Mouse (Mus musculus) forebrain, embryonic 16.5 days (tissue): ENCODE measurements around the gene Gtf3a. TPM values are rescaled to one million over a fixed set of nuclear protein-coding genes. Genes with fewer than 3 reads are reported as not detected.

ENCODE experiments used
- ATAC-seq: fragments of 200-750 bp; cut with Nextera tagmentation; 2 replicates; pipeline ENCODE4 v1.8.0; 2017; ENCODE audit warnings: mild to moderate bottlenecking, moderate library complexity
- H3K27ac ChIP-seq: fragments of 300-500 bp; sonication (generic); 2 replicates; pipeline ENCODE4 v1.5.1; 2014; ENCODE audit warnings: low read length, control low read depth
- H3K27me3 ChIP-seq: fragments of 300-500 bp; sonication (generic); replicated peaks from 2 replicates; pipeline ENCODE4 v1.6.1; 2014; ENCODE audit warnings: low read length; ENCODE audit not compliant: control insufficient read depth, insufficient read depth
- H3K36me3 ChIP-seq: fragments of 300-500 bp; sonication (generic); 2 replicates; pipeline ENCODE4 v1.6.1; 2014; ENCODE audit not compliant: control insufficient read depth, insufficient read depth
- H3K4me1 ChIP-seq: fragments of 300-500 bp; sonication (generic); replicated peaks from 2 replicates; pipeline ENCODE4 v1.6.1; 2014; ENCODE audit warnings: low read length; ENCODE audit not compliant: control insufficient read depth, insufficient read depth
- H3K4me2 ChIP-seq: fragments of 300-500 bp; sonication (generic); 2 replicates; pipeline ENCODE4 v1.6.1; 2014; ENCODE audit warnings: mild to moderate bottlenecking, low read length, control low read depth
- H3K4me3 ChIP-seq: fragments of 300-500 bp; sonication (generic); replicated peaks from 2 replicates; pipeline ENCODE4 v1.5.1; 2014; ENCODE audit warnings: mild to moderate bottlenecking, low read length, control low read depth
- H3K9ac ChIP-seq: fragments of 300-500 bp; sonication (generic); replicated peaks from 2 replicates; pipeline ENCODE4 v1.6.1; 2014; ENCODE audit warnings: low read depth, low read length, control low read depth
- H3K9me3 ChIP-seq: fragments of 300-500 bp; sonication (generic); 2 replicates; pipeline ENCODE4 v1.6.1; 2016; ENCODE audit warnings: low read length; ENCODE audit not compliant: control insufficient read depth
- WGBS: fragments of 180-500 bp; shearing (Covaris S2); extraction: QIAGEN DNeasy Blood & Tissue Kit; methylation state at CpG from one replicate; pipeline ENCODE4 v1.1.7; 2014; 5-methylcytosine and 5-hydroxymethylcytosine counted together
- polyA plus RNA-seq: library from polyadenylated mRNA; unstranded; fragments of >200 nt; fragmentation: Nextera tagmentation; extraction: Ambion mirVana; gene quantifications from 2 replicates; pipeline ENCODE4 v1.2.1, GENCODE M21; 2015

The Gtf3a gene
- polyA plus RNA-seq, 1 experiment from 2014 or later: 118 TPM

DNA sequence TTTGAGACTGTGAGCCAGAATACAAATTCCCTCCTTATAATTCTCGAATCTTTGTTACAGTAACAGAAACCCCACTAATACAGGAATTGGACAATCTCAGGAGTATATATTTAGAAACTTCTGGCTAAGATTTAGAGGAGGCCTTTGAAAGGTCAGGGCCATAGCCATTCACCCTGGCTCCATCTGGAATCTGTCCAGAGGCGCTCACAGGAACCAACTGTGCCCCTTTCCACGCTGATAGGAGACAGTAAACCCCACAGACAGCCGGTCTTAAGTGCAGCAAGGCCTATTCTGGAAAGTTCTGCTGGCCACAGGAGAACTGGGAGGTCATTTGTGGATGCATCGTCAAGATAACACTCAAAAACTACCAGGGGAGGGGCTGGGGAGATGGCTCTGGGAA, 40.6 kb downstream of the Gtf3a start:
- H3K4me1 ChIP-seq: peaks cover 16% of the 10 kb centered on the region
- no peak overlapping the region for H3K27ac ChIP-seq
- H3K9ac ChIP-seq: no peak overlapping the region
- no peak overlapping the region for H3K4me2 ChIP-seq
- 85% methylated on average over 5 of the region's 5 CpGs for WGBS
- H3K4me3 ChIP-seq: no peak overlapping the region
- no peak for ATAC-seq
- no peaks in the 10 kb centered on the region for H3K9me3 ChIP-seq
- H3K27me3 ChIP-seq: peaks cover 7% of the 10 kb centered on the region; the same call in 1 of the 2 replicates
- no peaks in the 10 kb centered on the region for H3K36me3 ChIP-seq

DNA sequence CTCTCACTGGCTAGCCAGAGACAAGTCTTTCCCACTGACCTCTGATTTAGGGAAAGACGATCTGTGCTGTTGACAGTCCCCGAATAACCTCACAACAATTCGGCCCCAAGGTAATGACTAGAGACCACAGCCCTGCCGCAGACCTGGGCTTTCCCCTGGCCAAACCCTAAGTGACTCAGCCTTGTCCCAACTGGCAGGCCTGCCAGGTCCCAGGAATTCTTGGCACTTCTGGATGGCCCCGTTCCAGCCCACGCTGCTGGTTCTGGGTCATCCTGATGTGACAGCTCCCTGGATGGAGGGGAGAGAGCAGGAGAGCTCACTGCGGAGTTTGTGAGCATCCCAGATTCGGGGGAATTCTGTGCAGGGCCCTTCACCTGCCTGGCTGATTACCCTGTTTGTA, 45.1 kb downstream of the Gtf3a start:
- no peak for ATAC-seq
- 0 out of 2 replicates have a peak, but pooled peaks cover 2% of the 10 kb centered on the region for H3K4me1 ChIP-seq
- no peaks in the 10 kb centered on the region for H3K9me3 ChIP-seq
- no peak overlapping the region for H3K4me3 ChIP-seq
- H3K9ac ChIP-seq: no peak overlapping the region
- no peak overlapping the region for H3K27ac ChIP-seq
- 0 out of 2 replicates have a peak, but pooled peaks cover 3% of the 10 kb centered on the region for H3K27me3 ChIP-seq
- 61% methylated on average over 8 of the region's 8 CpGs for WGBS
- H3K4me2 ChIP-seq: no peak overlapping the region
- no peaks in the 10 kb centered on the region for H3K36me3 ChIP-seq

DNA sequence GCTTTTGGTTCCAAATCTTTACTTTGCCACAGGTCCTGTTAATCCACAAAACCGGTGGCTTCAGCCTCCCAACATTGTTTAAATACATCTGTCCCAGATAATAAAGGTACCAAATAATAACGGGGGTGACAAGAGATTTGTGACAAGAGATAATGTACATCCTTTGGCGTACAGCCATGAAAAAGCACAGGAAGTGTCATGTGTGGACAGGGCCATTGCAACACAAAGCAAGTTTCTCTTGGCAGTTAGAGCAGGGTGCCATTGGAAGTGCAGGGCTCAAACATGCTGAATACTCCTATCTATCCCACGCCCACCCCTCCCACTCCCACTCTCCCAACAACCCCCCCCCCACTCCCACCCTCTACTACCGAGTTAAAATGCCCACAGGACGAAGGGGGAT, 46.5 kb downstream of the Gtf3a start:
- 63% methylated on average over 6 of the region's 6 CpGs for WGBS
- Histone ChIP-seq H3K27ac (no peak overlapping the region), H3K9ac (no peak overlapping the region), H3K4me1 (0 out of 2 replicates have a peak, but pooled peaks cover 2% of the 10 kb centered on the region), H3K4me2 (no peak overlapping the region), H3K36me3 (no peaks in the 10 kb centered on the region), H3K4me3 (no peak overlapping the region), H3K27me3 (0 out of 2 replicates have a peak, but pooled peaks cover 3% of the 10 kb centered on the region), H3K9me3 (no peaks in the 10 kb centered on the region)
- no peak for ATAC-seq

DNA sequence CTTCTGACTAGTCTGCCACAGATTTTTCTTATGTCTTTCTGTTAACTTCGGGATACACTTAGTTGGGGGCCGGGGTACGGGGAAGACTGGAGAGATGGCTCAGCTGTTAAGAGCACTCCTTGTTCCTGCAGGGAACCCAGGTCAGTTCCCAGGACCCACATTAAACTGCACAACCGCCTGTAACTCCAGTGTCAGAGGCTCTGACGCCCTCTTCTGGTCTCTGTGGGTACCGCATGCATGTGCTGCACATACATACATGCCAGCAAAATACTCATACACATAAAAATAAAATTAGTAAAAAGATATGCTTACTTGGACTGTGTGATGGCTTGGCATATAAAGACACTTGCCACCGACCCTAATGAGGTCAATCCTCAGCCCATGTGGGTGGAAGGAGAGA, 48.4 kb downstream of the Gtf3a start:
- Histone ChIP-seq H3K4me3 (no peak overlapping the region), H3K27ac (no peak overlapping the region), H3K9me3 (no peaks in the 10 kb centered on the region), H3K36me3 (no peaks in the 10 kb centered on the region), H3K27me3 (0 out of 2 replicates have a peak, but pooled peaks cover 3% of the 10 kb centered on the region), H3K4me2 (no peak overlapping the region), H3K4me1 (0 out of 2 replicates have a peak, but pooled peaks cover 2% of the 10 kb centered on the region), H3K9ac (no peak overlapping the region)
- WGBS: 85% methylated on average over 7 of the region's 7 CpGs
- no peak for ATAC-seq

DNA sequence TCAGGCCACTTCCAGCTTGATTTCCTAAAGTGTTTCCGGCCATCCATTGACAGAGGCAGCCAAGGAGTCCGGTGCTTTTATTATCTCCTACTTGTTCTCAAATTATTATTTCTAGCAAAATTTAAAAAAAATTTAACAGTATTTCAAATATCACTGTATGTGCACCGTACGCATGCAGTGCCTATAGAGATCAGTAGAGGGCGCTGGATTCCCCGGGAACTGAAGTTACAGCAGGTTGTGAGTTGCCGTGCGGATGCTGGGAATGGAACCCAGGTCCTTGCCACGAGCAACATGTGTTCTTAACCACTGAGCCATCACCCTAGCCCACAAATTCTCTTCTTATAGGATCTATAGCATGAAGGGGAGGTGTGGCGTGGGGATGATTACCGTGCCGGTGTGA, 50.3 kb downstream of the Gtf3a start:
- WGBS: 94% methylated on average over 12 of the region's 12 CpGs

DNA sequence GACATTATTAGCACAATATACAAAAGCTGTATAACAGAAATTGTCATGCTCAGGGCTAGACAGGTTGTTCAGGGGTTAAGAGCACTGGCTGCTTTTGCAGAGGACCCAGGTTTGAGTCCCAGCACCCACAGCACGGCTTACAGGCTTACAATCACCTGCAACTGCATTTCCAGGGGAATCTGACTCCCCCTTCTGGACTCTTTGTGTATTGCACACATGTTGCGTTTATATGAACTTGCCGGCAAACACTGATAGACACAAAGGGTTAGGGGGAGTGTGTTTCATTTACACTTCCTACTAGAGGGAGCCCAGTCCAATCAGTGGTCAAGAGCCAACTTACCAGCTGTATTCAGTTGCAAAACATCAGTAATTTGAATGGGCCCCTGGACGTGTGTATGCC, 52.9 kb downstream of the Gtf3a start:
- H3K4me2 ChIP-seq: no peak overlapping the region
- no peak overlapping the region for H3K4me3 ChIP-seq
- no peaks in the 10 kb centered on the region for H3K36me3 ChIP-seq
- no peaks in the 10 kb centered on the region for H3K9me3 ChIP-seq
- H3K27me3 ChIP-seq: no peaks in the 10 kb centered on the region
- no peak overlapping the region for H3K9ac ChIP-seq
- WGBS: 85% methylated on average over 4 of the region's 4 CpGs
- ATAC-seq: no peak
- no peak overlapping the region for H3K27ac ChIP-seq
- H3K4me1 ChIP-seq: no peaks in the 10 kb centered on the region

More for the DNA sequence above, 50.3 kb downstream of the Gtf3a start:
- Histone ChIP-seq H3K9ac (no peak overlapping the region), H3K9me3 (no peaks in the 10 kb centered on the region), H3K27me3 (no peaks in the 10 kb centered on the region), H3K4me2 (no peak overlapping the region), H3K4me3 (no peak overlapping the region), H3K36me3 (no peaks in the 10 kb centered on the region), H3K4me1 (0 out of 2 replicates have a peak, but pooled peaks cover under 1% of the 10 kb centered on the region), H3K27ac (no peak overlapping the region)
- no peak for ATAC-seq

GRCm38 (mm10) chr5:147003303-147003702, 54.8 kb downstream of the Gtf3a start:
- Histone ChIP-seq H3K36me3 (no peaks in the 10 kb centered on the region), H3K4me3 (no peak overlapping the region), H3K4me1 (no peaks in the 10 kb centered on the region), H3K9me3 (no peaks in the 10 kb centered on the region), H3K9ac (no peak overlapping the region), H3K27me3 (no peaks in the 10 kb centered on the region), H3K27ac (no peak overlapping the region), H3K4me2 (no peak overlapping the region)
- ATAC-seq: no peak
- 80% methylated on average over 1 of the region's 1 CpGs for WGBS

Other genes with a start within 250 kb of the Gtf3a start
- gene Usp12, start 153.7 kb upstream of the Gtf3a start, polyA plus RNA-seq: 16.9 and 17.5 TPM in 2 replicates
- gene Rpl21, start 115.8 kb upstream of the Gtf3a start, polyA plus RNA-seq: 320 and 325 TPM in 2 replicates
- 11.0 and 11.4 TPM in 2 replicates for gene Rasl11a, start 103.6 kb upstream of the Gtf3a start, polyA plus RNA-seq
- 28.7 and 31.6 TPM in 2 replicates for gene Mtif3, start 15.1 kb downstream of the Gtf3a start, polyA plus RNA-seq
- 12.8 and 14.3 TPM in 2 replicates for gene Lnx2, start 127.9 kb downstream of the Gtf3a start, polyA plus RNA-seq
- gene Polr1d, start 128.4 kb downstream of the Gtf3a start, polyA plus RNA-seq: 107 and 115 TPM in 2 replicates
- 1.5 and 1.9 TPM in 2 replicates for gene Gsx1, start 240.0 kb downstream of the Gtf3a start, polyA plus RNA-seq